Mouse (Mus musculus): ENCODE measurements around the gene Sntb2. TPM values are rescaled to one million over a fixed set of nuclear protein-coding genes. Genes with fewer than 3 reads are reported as not detected.
A peak's percentile ranks its signal among the peaks of the same experiment; 100 is the strongest.
"Not testable (repeated sequence)": the region's sequence is repeated elsewhere in the genome, so short reads cannot be mapped to it uniquely, and the experiment has no call there.

Gene Sntb2
- polyA plus RNA-seq, 1 experiment from 2014 or later: 8.9 TPM

GRCm38 (mm10) chr8:106913631-106914030 is 21.9 kb upstream of the Sntb2 start:
- Histone ChIP-seq H3K9ac (no peak overlapping the region), H3K4me2 (no peak overlapping the region), H3K4me1 (no peaks in the 10 kb centered on the region), H3K9me3 (no peaks in the 10 kb centered on the region), H3K27me3 (no peaks in the 10 kb centered on the region), H3K36me3 (replicated peaks) (peaks cover 78% of the 10 kb centered on the region), H3K4me3 (replicated peaks) (no peak overlapping the region), H3K27ac (no peak overlapping the region)
- ATAC-seq (ENCODE audit: low FRiP score): no peak
- WGBS: 97% methylated on average over 10 of the region's 10 CpGs

GRCm38 (mm10) chr8:106919721-106920394 is 15.7 kb upstream of the Sntb2 start:
- no peaks in the 10 kb centered on the region for H3K4me1 ChIP-seq
- H3K9me3 ChIP-seq: no peaks in the 10 kb centered on the region
- WGBS: 91% methylated on average over 8 of the region's 8 CpGs
- H3K27me3 ChIP-seq: no peaks in the 10 kb centered on the region
- no peak overlapping the region for H3K4me3 ChIP-seq (replicated peaks)
- peaks cover 77% of the 10 kb centered on the region for H3K36me3 ChIP-seq (replicated peaks)
- no peak overlapping the region for H3K9ac ChIP-seq
- H3K27ac ChIP-seq: no peak overlapping the region
- H3K4me2 ChIP-seq: no peak overlapping the region
- ATAC-seq (ENCODE audit: low FRiP score): no peak

GRCm38 (mm10) chr8:106920395-106920741 is 15.2 kb upstream of the Sntb2 start:
- no peak overlapping the region for H3K27ac ChIP-seq
- no peak overlapping the region for H3K4me3 ChIP-seq (replicated peaks)
- WGBS: 96% methylated on average over 5 of the region's 5 CpGs
- no peak for ATAC-seq (ENCODE audit: low FRiP score)
- H3K9me3 ChIP-seq: no peaks in the 10 kb centered on the region
- no peak overlapping the region for H3K9ac ChIP-seq
- H3K4me1 ChIP-seq: no peaks in the 10 kb centered on the region
- H3K27me3 ChIP-seq: no peaks in the 10 kb centered on the region
- H3K36me3 ChIP-seq (replicated peaks): peaks cover 72% of the 10 kb centered on the region
- no peak overlapping the region for H3K4me2 ChIP-seq

- H3K4me3 ChIP-seq (replicated peaks): no peak overlapping the region
- peaks cover 36% of the 10 kb centered on the region for H3K36me3 ChIP-seq (replicated peaks)
- no peak overlapping the region for H3K9ac ChIP-seq
- no peak for ATAC-seq (ENCODE audit: low FRiP score)
- no peaks in the 10 kb centered on the region for H3K4me1 ChIP-seq
- no peak overlapping the region for H3K4me2 ChIP-seq
- no peaks in the 10 kb centered on the region for H3K27me3 ChIP-seq
- no peak overlapping the region for H3K27ac ChIP-seq
- H3K9me3 ChIP-seq: no peaks in the 10 kb centered on the region
- WGBS: 86% methylated on average over 4 of the region's 4 CpGs
These were observed 11.5 kb upstream of the Sntb2 start for GRCm38 (mm10) chr8:106924057-106924456.

GRCm38 (mm10) chr8:106924904-106925349 is 10.6 kb upstream of the Sntb2 start:
- Histone ChIP-seq H3K4me2 (no peak overlapping the region), H3K9me3 (no peaks in the 10 kb centered on the region), H3K9ac (no peak overlapping the region), H3K4me1 (no peaks in the 10 kb centered on the region), H3K27me3 (no peaks in the 10 kb centered on the region), H3K27ac (no peak overlapping the region), H3K4me3 (replicated peaks) (no peak overlapping the region), H3K36me3 (replicated peaks) (peaks cover 27% of the 10 kb centered on the region)
- WGBS: 89% methylated on average over 8 of the region's 8 CpGs
- no peak for ATAC-seq (ENCODE audit: low FRiP score)

- Histone ChIP-seq H3K36me3 (replicated peaks) (peaks cover 22% of the 10 kb centered on the region), H3K4me2 (no peak overlapping the region), H3K4me1 (no peaks in the 10 kb centered on the region), H3K4me3 (replicated peaks) (no peak overlapping the region), H3K9ac (no peak overlapping the region), H3K27me3 (no peaks in the 10 kb centered on the region), H3K27ac (no peak overlapping the region), H3K9me3 (no peaks in the 10 kb centered on the region)
- ATAC-seq (ENCODE audit: low FRiP score): no peak
- 93% methylated on average over 4 of the region's 4 CpGs for WGBS
These were observed 10.1 kb upstream of the Sntb2 start for GRCm38 (mm10) chr8:106925446-106925845.

GRCm38 (mm10) chr8:106927247-106927646 is 8.3 kb upstream of the Sntb2 start:
- Histone ChIP-seq H3K27me3 (peaks cover 7% of the 10 kb centered on the region; the same call in 1 of the 2 replicates), H3K36me3 (replicated peaks) (peaks cover 12% of the 10 kb centered on the region), H3K4me1 (peaks cover 1% of the 10 kb centered on the region), H3K27ac (no peak overlapping the region), H3K9ac (no peak overlapping the region), H3K9me3 (no peaks in the 10 kb centered on the region), H3K4me2 (no peak overlapping the region), H3K4me3 (replicated peaks) (no peak overlapping the region)
- ATAC-seq (ENCODE audit: low FRiP score): no peak
- WGBS: 54% methylated on average over 4 of the region's 4 CpGs

- not testable (repeated sequence) for H3K27ac ChIP-seq; H3K4me1 ChIP-seq; H3K4me2 ChIP-seq; ATAC-seq (ENCODE audit: low FRiP score); H3K9me3 ChIP-seq; H3K36me3 ChIP-seq (replicated peaks); H3K4me3 ChIP-seq (replicated peaks); H3K9ac ChIP-seq; H3K27me3 ChIP-seq
- 95% methylated on average over 11 of the region's 11 CpGs for WGBS
These were observed 7.4 kb upstream of the Sntb2 start for GRCm38 (mm10) chr8:106928182-106928581.

GRCm38 (mm10) chr8:106929155-106929913 is 6.2 kb upstream of the Sntb2 start:
- Histone ChIP-seq H3K9ac (no peak overlapping the region), H3K4me3 (replicated peaks) (no peak overlapping the region), H3K36me3 (replicated peaks) (no peaks in the 10 kb centered on the region), H3K27me3 (peaks cover 15% of the 10 kb centered on the region), H3K9me3 (no peaks in the 10 kb centered on the region), H3K4me2 (no peak overlapping the region), H3K4me1 (peaks cover 7% of the 10 kb centered on the region), H3K27ac (no peak overlapping the region)
- WGBS: 74% methylated on average over 6 of the region's 6 CpGs
- ATAC-seq (ENCODE audit: low FRiP score): no peak

GRCm38 (mm10) chr8:106929921-106930320 is 5.6 kb upstream of the Sntb2 start:
- Histone ChIP-seq H3K4me3 (replicated peaks) (no peak overlapping the region), H3K9me3 (no peaks in the 10 kb centered on the region), H3K27ac (no peak overlapping the region), H3K4me1 (peaks cover 8% of the 10 kb centered on the region), H3K4me2 (no peak overlapping the region), H3K27me3 (peaks cover 18% of the 10 kb centered on the region), H3K36me3 (replicated peaks) (no peaks in the 10 kb centered on the region), H3K9ac (no peak overlapping the region)
- no peak for ATAC-seq (ENCODE audit: low FRiP score)
- WGBS: 82% methylated on average over 5 of the region's 5 CpGs

GRCm38 (mm10) chr8:106932376-106933065 is 3.0 kb upstream of the Sntb2 start:
- Histone ChIP-seq H3K36me3 (replicated peaks) (no peaks in the 10 kb centered on the region), H3K27me3 (peaks cover 22% of the 10 kb centered on the region), H3K4me2 (peak overlapping the region; percentile 45), H3K4me3 (replicated peaks) (0 out of 2 replicates have a peak overlapping the region, but pooled peaks have one; percentile 11), H3K9me3 (no peaks in the 10 kb centered on the region), H3K9ac (no peak overlapping the region), H3K4me1 (peaks cover 19% of the 10 kb centered on the region), H3K27ac (no peak overlapping the region)
- 11% methylated on average over 22 of the region's 22 CpGs for WGBS
- ATAC-seq (ENCODE audit: low FRiP score): no peak

GRCm38 (mm10) chr8:106933506-106934143 is 1.9 kb upstream of the Sntb2 start:
- WGBS: 89% methylated on average over 4 of the region's 4 CpGs
- Histone ChIP-seq H3K36me3 (replicated peaks) (no peaks in the 10 kb centered on the region), H3K27ac (no peak overlapping the region), H3K27me3 (peaks cover 31% of the 10 kb centered on the region), H3K4me1 (peaks cover 27% of the 10 kb centered on the region), H3K9me3 (no peaks in the 10 kb centered on the region), H3K9ac (no peak overlapping the region), H3K4me2 (no peak overlapping the region), H3K4me3 (replicated peaks) (no peak overlapping the region)
- no peak for ATAC-seq (ENCODE audit: low FRiP score)
